Mouse (Mus musculus): ENCODE results near the gene Usp2. TPM values are rescaled to one million over a fixed set of nuclear protein-coding genes. Genes with fewer than 3 reads are reported as not detected.

The Usp2 gene
- total and polyA plus RNA-seq, 3 experiments: 2.1 to 2.3 (median 2.2) TPM

GRCm38 (mm10) chr9:44087761-44088455 is 21.1 kb downstream of the Usp2 start:
- H3K79me2 ChIP-seq (replicated peaks; ENCODE audit: control insufficient read depth, extremely low read depth, insufficient read depth, poor library complexity, severe bottlenecking): no peaks in the 10 kb centered on the region
- peak overlapping the region; percentile 63 for H3K4me2 ChIP-seq (ENCODE audit: insufficient read depth, low read depth, poor library complexity, severe bottlenecking)
- H3K4me3 ChIP-seq (replicated peaks in 1 of 3; ENCODE audit: low read depth in 2 of 3, low read length in 2 of 3, poor library complexity in 1 of 3): no peak overlapping the region
- peaks cover 0 to 12% of the 10 kb centered on the region in 2 experiments for H3K36me3 ChIP-seq (replicated peaks in 1 of 2; ENCODE audit: control insufficient read depth in 1 of 2, insufficient read depth in 1 of 2, low read length in 1 of 2)
- peak overlapping the region; percentile 74 for H3K27ac ChIP-seq (ENCODE audit: insufficient read depth, low read depth)
- peaks cover 35% of the 10 kb centered on the region for H3K27me3 ChIP-seq (replicated peaks)
- DNase-seq (ENCODE audit: extremely low read depth): peak; percentile 81
- dilution Hi-C loops (cut with MboI; ENCODE audit: extremely low pct_ligation_motif_present, extremely low pct_unique_long_range_greater_than_20kb, low sequenced_read_pairs) (no loop called here), in situ Hi-C loops (cut with MboI; ENCODE audit: low pct_ligation_motif_present, low pct_unique_long_range_greater_than_20kb, low sequenced_read_pairs) (no loop called here)
- peak overlapping the region; percentile 5 for H3K9ac ChIP-seq (ENCODE audit: insufficient read depth, low read depth)
- peak; percentile 93 for TF ChIP-seq MXI1 (IDR thresholded peaks at IDR 0.05; ENCODE audit: low read depth, low read length)
- TF ChIP-seq USF1 (IDR thresholded peaks at IDR 0.05; ENCODE audit: low read depth, low read length): no peak
- TF ChIP-seq MAZ (IDR thresholded peaks at IDR 0.05; ENCODE audit: low read depth, low read length): peak; percentile 75; the same call in 1 of the 2 replicates
- peak; percentile 76; the same call in 1 of the 2 replicates for TF ChIP-seq MYC (IDR thresholded peaks at IDR 0.05; ENCODE audit: low read depth, low read length)
- no peak for TF ChIP-seq JUN (IDR thresholded peaks at IDR 0.05; ENCODE audit: insufficient read depth, low read depth, low read length)
- no peak for TF ChIP-seq ZC3H11A (IDR thresholded peaks at IDR 0.05; ENCODE audit: low read depth, low read length)
- 0 out of 2 replicates have a peak, but pooled peaks have one; percentile 15 for TF ChIP-seq UBTF (IDR thresholded peaks at IDR 0.05; ENCODE audit: low read depth, low read length)
- 0 out of 2 replicates have a peak, but pooled peaks have one; percentile 39 for TF ChIP-seq TBP (conservative IDR thresholded peaks at IDR 0.05; ENCODE audit: low read depth, low read length)
- TF ChIP-seq NRF1 (IDR thresholded peaks at IDR 0.05; ENCODE audit: low read depth, low read length): peak; percentile 79
- TF ChIP-seq MEF2A (IDR thresholded peaks at IDR 0.05; ENCODE audit: borderline replicate concordance, low read depth, low read length): peak; percentile 97
- peak; percentile 68 for TF ChIP-seq BHLHE40 (IDR thresholded peaks at IDR 0.05; ENCODE audit: low read depth, low read length)
- TF ChIP-seq TCF12 (IDR thresholded peaks at IDR 0.05; ENCODE audit: low read depth, low read length): peak; percentile 80
- TF ChIP-seq IRF4 (IDR thresholded peaks at IDR 0.05; ENCODE audit: low read depth, low read length): peak; percentile 63
- TF ChIP-seq EP300 (IDR thresholded peaks at IDR 0.05; ENCODE audit: low read length): peak; percentile 59
- 0 out of 2 replicates have a peak, but pooled peaks have one; percentile 34 for TF ChIP-seq POLR2A (IDR thresholded peaks at IDR 0.05; ENCODE audit: low read depth, low read length)
- peak; percentile 56 for TF ChIP-seq ETS1 (conservative IDR thresholded peaks at IDR 0.05; ENCODE audit: low read depth, low read length)
- peak; percentile 80 for TF ChIP-seq SIN3A (IDR thresholded peaks at IDR 0.05; ENCODE audit: low read length)
- TF ChIP-seq E2F4 (IDR thresholded peaks at IDR 0.05; ENCODE audit: insufficient replicate concordance, low read depth, low read length): no peak
- TF ChIP-seq MAX (IDR thresholded peaks at IDR 0.05; ENCODE audit: low read length): peak; percentile 84
- no peaks in the 10 kb centered on the region for H3K9me3 ChIP-seq (replicated peaks; ENCODE audit: low read length)
- H3K4me1 ChIP-seq (ENCODE audit: control insufficient read depth in 1 of 2, insufficient read depth in 2 of 2): peaks cover 19 to 57% of the 10 kb centered on the region in 2 experiments

Data from CH12.LX (cell line).